Mouse (Mus musculus): ENCODE measurements around the gene Ankrd40. TPM values are rescaled to one million over a fixed set of nuclear protein-coding genes. Genes with fewer than 3 reads are reported as not detected.

Gene Ankrd40
- polyA plus RNA-seq, 1 experiment from 2014 or later = 11.4 TPM

DNA sequence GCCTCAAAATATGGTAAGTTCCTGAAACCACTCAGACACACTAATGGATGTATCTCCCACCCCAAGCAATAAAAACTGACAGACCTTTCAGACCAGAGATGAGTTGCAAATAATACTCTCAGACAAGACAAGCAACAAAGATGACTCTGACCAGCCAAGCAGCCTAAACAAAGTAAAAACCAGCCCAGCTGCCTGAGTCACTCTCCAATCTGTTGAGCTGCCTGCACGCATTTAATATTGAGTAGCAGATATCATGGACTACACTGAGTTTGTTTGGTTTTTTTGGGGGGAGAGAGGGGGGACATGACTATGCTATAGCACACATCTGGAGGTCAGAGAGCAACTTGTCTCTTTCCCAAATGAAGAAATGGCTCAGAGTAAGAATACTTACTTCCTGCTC, 12.5 kb upstream of the Ankrd40 start:
- peaks cover 51% of the 10 kb centered on the region for H3K4me1 ChIP-seq
- H3K9me3 ChIP-seq = no peaks in the 10 kb centered on the region
- H3K27me3 ChIP-seq (ENCODE audit: poor library complexity, severe bottlenecking) = no peaks in the 10 kb centered on the region
- no peak overlapping the region for H3K4me3 ChIP-seq
- no peak for DNase-seq (ENCODE audit: extremely low spot score, low spot score)
- 94% methylated on average over 1 of the region's 1 CpGs for WGBS
- no peak overlapping the region for H3K27ac ChIP-seq
- peaks cover 58% of the 10 kb centered on the region for H3K36me3 ChIP-seq (replicated peaks)

DNA sequence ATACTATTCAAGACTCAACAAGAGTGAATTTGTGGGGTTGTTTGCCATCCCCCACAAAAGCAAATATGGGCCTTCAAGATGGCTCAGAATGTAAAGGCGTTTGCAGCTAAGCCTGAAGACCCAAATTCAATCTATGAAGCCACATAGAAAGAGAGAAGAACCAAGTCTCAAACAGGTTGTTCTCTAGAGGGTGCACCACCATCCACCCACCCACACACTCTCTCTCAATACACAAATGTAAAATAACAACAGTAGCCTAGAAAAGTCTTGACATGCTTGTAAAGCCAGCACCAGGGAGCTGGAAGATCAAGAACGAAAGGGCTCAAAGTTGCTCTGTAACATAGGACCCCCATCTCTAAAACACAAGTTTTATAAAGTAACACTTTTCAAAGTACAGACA, 11.3 kb upstream of the Ankrd40 start:
- WGBS = 90% methylated on average over 2 of the region's 2 CpGs
- Histone ChIP-seq H3K4me1 (peaks cover 55% of the 10 kb centered on the region), H3K36me3 (replicated peaks) (peaks cover 48% of the 10 kb centered on the region), H3K27ac (no peak overlapping the region), H3K9me3 (no peaks in the 10 kb centered on the region), H3K4me3 (no peak overlapping the region), H3K27me3 (ENCODE audit: poor library complexity, severe bottlenecking) (no peaks in the 10 kb centered on the region)
- DNase-seq (ENCODE audit: extremely low spot score, low spot score) = no peak

DNA sequence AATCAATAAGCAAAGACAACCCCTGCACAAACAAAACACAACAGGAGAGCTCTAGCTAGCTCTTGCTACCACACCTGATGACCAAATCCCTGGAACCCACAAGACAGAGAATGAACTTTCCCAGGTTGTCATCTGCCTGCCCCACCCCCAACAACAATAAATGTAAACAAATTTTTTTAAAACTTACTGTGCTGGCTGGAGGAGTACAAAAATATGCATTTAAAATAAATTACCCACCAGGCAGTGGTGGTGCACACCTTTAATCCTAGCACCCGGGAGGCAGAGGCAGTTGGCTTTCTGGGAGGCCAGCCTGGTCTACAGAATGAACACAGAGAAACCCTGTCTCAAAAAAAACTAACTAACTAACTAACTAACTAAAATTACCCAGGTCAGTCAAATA, 10.8 kb upstream of the Ankrd40 start:
- DNase-seq (ENCODE audit: extremely low spot score, low spot score) = no peak
- 82% methylated on average over 1 of the region's 1 CpGs for WGBS
- Histone ChIP-seq H3K9me3 (no peaks in the 10 kb centered on the region), H3K27ac (no peak overlapping the region), H3K4me1 (peaks cover 56% of the 10 kb centered on the region), H3K27me3 (ENCODE audit: poor library complexity, severe bottlenecking) (no peaks in the 10 kb centered on the region), H3K36me3 (replicated peaks) (peaks cover 47% of the 10 kb centered on the region), H3K4me3 (no peak overlapping the region)

DNA sequence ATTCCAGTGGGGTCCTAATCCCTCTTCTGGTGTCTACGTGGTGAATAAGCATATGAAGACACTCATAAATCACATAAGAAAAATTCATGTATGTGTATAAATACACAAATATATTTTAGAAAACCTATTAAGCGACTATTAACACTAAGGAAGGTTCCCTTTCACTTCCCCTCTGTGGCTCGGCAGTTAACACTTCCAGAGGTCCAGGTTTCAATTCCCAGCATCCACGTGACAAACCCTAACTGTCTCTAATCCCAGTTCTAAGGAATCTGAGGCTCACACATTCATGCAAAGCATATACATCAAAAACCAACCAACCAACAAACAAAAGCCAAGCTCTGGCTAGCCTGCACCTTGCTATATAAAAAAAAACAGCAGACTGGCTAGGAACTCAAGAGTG, 10.3 kb upstream of the Ankrd40 start:
- Histone ChIP-seq H3K9me3 (no peaks in the 10 kb centered on the region), H3K36me3 (replicated peaks) (peaks cover 47% of the 10 kb centered on the region), H3K4me1 (peaks cover 61% of the 10 kb centered on the region), H3K27ac (no peak overlapping the region), H3K4me3 (no peak overlapping the region), H3K27me3 (ENCODE audit: poor library complexity, severe bottlenecking) (no peaks in the 10 kb centered on the region)
- DNase-seq (ENCODE audit: extremely low spot score, low spot score) = no peak
- 76% methylated on average over 4 of the region's 4 CpGs for WGBS

DNA sequence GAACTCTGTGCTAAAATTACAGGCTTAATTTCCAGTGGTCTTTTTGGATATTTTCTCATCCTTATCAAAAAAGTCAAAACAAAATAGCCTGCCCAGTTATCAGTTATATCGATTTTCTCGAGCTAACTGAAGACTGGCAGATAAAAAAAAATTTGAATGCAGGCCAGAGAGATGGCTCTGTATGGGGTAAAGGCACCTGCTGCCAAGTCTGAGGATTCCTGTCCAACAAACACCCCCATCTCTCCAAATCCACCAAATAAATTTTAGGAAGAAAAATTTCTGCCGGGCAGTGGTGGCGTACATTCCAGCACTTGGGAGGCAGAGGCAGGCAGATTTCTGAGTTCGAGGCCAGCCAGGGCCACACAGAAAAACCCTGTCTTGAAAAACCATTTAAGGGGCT, 9.7 kb upstream of the Ankrd40 start:
- Histone ChIP-seq H3K4me1 (peaks cover 66% of the 10 kb centered on the region), H3K27ac (no peak overlapping the region), H3K4me3 (no peak overlapping the region), H3K9me3 (no peaks in the 10 kb centered on the region), H3K36me3 (replicated peaks) (peaks cover 46% of the 10 kb centered on the region), H3K27me3 (ENCODE audit: poor library complexity, severe bottlenecking) (no peaks in the 10 kb centered on the region)
- WGBS = 95% methylated on average over 5 of the region's 5 CpGs
- no peak for DNase-seq (ENCODE audit: extremely low spot score, low spot score)

DNA sequence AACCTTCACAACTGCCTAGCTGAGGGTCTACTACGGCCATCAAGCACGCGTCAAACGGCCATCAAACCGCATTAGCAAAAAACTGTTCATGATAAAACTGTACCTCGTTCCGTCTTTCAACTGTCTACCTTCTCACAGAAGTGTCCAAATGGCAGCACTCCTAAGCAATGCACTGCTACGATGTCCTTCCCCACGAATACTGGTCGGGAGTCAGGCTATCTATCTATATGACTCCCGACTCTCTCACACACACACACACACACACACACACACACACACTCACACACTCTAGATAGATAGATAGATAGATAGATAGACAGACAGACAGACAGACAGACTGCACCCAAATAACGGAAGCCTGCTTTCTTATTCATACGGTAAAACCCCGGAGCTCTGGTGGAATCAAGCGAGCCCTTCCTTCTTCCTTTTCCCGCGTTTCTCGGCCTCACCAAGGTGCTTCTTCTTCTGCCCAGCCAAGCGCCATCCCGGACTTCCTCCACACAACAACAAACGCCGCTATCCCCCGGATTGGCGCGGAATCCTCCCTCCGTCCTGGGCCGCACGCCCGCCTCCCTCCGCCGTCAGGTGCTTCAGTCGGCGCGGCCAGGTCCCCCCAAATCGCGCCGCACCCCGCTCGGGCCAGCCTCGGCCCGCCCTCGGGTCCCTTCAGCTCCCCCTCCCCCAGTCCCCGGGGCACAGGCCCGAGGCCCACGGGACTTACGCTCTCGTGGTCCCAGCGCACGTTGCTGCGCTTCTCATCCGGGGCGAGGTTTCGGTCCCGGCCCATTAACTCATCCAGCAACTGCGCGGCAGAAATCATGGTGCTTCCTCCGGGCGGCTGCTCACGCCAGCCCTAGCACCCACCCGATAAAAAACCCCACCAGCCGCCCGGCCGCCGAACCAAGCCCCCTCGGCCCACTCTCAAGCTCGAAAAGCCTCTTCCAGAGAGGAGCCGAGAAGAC, 6.6 kb upstream of the Ankrd40 start:
- Histone ChIP-seq H3K4me1 (peaks cover 59% of the 10 kb centered on the region), H3K27ac (peak overlapping the region; percentile 99), H3K4me3 (peak overlapping the region; percentile 98), H3K9me3 (no peaks in the 10 kb centered on the region), H3K36me3 (replicated peaks) (peaks cover 37% of the 10 kb centered on the region), H3K27me3 (ENCODE audit: poor library complexity, severe bottlenecking) (no peaks in the 10 kb centered on the region)
- under 1% methylated on average over 67 of the region's 67 CpGs for WGBS
- peak; percentile 55 for DNase-seq (ENCODE audit: extremely low spot score, low spot score)

DNA sequence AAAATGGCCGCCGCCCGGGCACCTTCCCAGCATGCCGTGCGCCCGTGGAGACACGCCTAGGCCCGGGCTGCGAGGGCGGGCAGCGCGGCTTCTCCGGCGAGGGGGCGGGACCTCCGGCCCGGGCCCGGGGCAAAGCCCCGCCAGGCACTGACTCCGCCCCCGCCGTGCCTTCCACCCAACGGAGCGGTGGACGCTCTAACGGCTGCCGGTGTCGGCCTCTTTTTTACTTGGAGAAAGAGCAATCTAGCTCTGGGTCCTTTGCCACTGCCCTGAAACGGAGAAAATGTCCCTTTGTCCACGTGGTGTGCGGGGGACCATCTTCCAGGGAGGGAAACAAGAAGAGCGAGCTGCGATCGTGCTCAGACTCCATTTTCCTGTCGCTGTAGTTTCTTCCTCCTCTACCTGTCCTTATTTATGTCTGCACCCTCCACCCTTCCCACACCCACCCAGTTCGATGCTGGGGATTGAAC, 5.8 kb upstream of the Ankrd40 start, which contains the start of gene Luc7l3:
Luc7l3 (minus strand) TSS at position 58 of the 470 bp plus-strand sequence.
- DNase-seq (ENCODE audit: extremely low spot score, low spot score) = peak; percentile 92
- H3K36me3 ChIP-seq (replicated peaks) = peaks cover 32% of the 10 kb centered on the region
- H3K9me3 ChIP-seq = no peaks in the 10 kb centered on the region
- WGBS = under 1% methylated on average over 36 of the region's 36 CpGs
- H3K27me3 ChIP-seq (ENCODE audit: poor library complexity, severe bottlenecking) = no peaks in the 10 kb centered on the region
- peak within 1 kb of the TSS; percentile 99 for H3K27ac ChIP-seq
- peaks cover 59% of the 10 kb centered on the region for H3K4me1 ChIP-seq
- peak within 1 kb of the TSS; percentile 98 for H3K4me3 ChIP-seq

DNA sequence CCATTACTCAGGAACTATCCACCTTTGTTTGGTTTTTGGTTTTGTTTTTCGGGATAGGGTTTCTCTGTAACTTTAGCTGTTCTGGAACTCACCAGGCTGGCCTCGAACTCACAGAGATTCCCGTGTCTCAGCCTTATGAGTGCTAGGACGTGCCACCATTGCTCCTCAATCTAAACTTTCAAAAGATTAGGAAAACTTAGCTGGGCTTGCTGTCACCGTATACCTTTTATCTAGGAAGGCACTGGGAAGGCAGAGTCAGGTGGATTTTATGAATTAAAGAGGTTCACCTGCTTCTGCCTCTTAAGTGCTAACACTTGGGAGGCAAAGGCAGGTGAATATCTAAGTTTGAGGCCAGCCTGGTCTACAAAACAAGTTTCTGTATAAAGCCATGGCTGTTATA, 5.2 kb upstream of the Ankrd40 start:
- WGBS = 39% methylated on average over 5 of the region's 5 CpGs
- Histone ChIP-seq H3K36me3 (replicated peaks) (peaks cover 25% of the 10 kb centered on the region), H3K9me3 (no peaks in the 10 kb centered on the region), H3K4me1 (peaks cover 55% of the 10 kb centered on the region), H3K4me3 (peak overlapping the region; percentile 98), H3K27ac (peak overlapping the region; percentile 99), H3K27me3 (ENCODE audit: poor library complexity, severe bottlenecking) (no peaks in the 10 kb centered on the region)
- DNase-seq (ENCODE audit: extremely low spot score, low spot score) = no peak

DNA sequence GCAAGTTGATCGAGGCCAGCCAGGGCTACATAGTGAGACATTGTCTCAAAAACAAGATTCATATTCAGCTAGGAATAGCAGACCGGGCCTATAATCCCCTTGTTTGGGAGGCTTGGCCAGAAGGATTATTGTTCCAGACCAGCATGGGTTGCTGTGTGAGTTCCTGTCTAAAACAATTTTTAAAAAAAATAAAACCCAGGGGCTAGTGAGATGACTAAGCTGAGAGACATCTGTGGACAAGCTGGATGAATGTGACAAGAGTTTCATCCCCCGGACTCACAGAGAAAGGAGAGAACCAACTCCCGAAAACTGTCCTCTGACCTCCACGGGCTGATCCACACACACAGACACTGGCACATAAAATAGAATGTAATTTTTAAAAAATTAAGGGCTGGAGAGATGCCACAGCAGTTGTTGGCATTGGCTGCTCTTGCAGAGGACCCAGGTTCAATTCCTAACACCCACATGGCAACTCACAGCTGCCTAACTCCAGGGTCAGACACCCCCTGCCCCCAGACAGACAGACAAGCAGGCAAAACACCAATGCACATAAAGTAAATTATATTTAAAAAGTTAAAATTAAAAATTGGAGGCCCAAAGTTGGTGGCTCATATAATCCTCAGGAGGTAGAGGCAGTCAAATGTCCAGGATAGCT, 4.4 kb upstream of the Ankrd40 start:
- Histone ChIP-seq H3K4me1 (peaks cover 49% of the 10 kb centered on the region), H3K4me3 (no peak overlapping the region; the same call in 1 of the 2 replicates), H3K27me3 (ENCODE audit: poor library complexity, severe bottlenecking) (no peaks in the 10 kb centered on the region), H3K27ac (peak overlapping the region; percentile 99), H3K9me3 (no peaks in the 10 kb centered on the region), H3K36me3 (replicated peaks) (peaks cover 18% of the 10 kb centered on the region)
- WGBS = 56% methylated on average over 5 of the region's 5 CpGs
- DNase-seq (ENCODE audit: extremely low spot score, low spot score) = no peak

DNA sequence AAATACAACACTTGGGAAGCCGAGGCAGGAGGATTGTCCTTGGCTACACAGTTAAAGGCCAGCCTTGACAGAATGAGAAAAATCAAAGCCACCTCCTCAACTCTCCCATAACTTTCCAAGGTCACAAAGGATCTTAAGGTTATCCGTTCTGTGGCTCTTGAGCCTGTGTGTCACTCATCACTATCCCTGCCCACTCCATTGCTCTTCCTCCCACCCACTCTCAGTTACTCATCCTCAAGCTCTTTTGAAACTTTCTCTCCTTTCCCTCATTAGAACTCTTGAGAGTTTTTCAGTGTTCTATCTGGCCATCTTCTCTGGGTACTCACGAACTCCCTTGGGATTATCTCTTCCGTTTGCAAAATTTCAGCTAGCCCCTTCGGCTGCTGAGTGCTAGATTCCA, 3.2 kb upstream of the Ankrd40 start:
- WGBS = 89% methylated on average over 5 of the region's 5 CpGs

DNA sequence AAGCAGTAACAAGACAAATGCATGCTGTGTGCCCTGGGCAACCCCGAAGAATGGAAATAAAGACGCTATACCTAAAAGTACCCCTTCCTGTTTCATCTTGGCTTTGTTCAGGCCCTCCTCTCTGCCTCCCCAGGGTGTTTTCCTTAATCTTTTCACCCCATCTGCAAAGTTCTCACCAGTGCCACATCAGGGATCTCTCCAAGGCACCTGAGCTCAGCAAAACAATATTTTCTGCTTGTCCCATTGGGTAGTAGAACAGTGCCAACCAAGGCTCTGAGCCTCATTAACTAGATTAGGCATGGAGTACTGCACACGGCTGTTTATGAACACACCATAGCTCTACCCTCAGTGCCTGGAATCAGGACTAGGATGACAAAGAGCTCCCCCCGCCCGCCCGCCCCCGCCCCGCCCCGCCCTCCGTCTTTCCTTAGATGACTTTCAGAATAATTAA, 815 bp upstream of the Ankrd40 start:
- peak; percentile 50 for DNase-seq (ENCODE audit: extremely low spot score, low spot score)
- H3K27me3 ChIP-seq (ENCODE audit: poor library complexity, severe bottlenecking) = no peaks in the 10 kb centered on the region
- WGBS = 6% methylated on average over 10 of the region's 10 CpGs
- H3K36me3 ChIP-seq (replicated peaks) = no peaks in the 10 kb centered on the region
- peak overlapping the region; percentile 97 for H3K27ac ChIP-seq
- H3K9me3 ChIP-seq = no peaks in the 10 kb centered on the region
- peak overlapping the region; percentile 72 for H3K4me3 ChIP-seq
- peaks cover 63% of the 10 kb centered on the region for H3K4me1 ChIP-seq

More for the DNA sequence above, 3.2 kb upstream of the Ankrd40 start:
- H3K27ac ChIP-seq = no peak overlapping the region
- H3K27me3 ChIP-seq (ENCODE audit: poor library complexity, severe bottlenecking) = no peaks in the 10 kb centered on the region
- H3K4me3 ChIP-seq = no peak overlapping the region
- H3K4me1 ChIP-seq = peaks cover 57% of the 10 kb centered on the region
- DNase-seq (ENCODE audit: extremely low spot score, low spot score) = no peak
- peaks cover 5% of the 10 kb centered on the region for H3K36me3 ChIP-seq (replicated peaks)
- H3K9me3 ChIP-seq = no peaks in the 10 kb centered on the region

DNA sequence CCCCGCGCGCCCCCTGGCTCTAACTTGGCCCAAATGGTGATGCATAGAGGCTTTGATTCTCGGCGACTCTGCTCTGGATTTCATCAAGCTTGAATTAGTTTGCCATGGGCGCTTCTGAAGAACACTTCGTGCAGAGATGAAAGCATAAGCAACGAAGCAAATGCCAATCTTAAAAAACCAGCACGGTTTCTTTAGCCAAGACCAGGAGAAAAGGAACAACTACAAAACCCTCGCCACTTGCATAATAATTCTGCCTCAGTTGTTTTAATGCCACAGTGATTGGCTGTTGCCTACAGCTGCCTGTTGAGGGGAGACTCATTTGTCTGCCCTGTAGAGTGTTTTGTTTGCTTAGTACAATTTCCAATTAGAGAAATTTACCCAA, 834 bp downstream of the Ankrd40 start:
- H3K27me3 ChIP-seq (ENCODE audit: poor library complexity, severe bottlenecking) = no peaks in the 10 kb centered on the region
- peak overlapping the region; percentile 97 for H3K27ac ChIP-seq
- H3K4me1 ChIP-seq = peaks cover 47% of the 10 kb centered on the region
- H3K9me3 ChIP-seq = no peaks in the 10 kb centered on the region
- 3% methylated on average over 10 of the region's 10 CpGs for WGBS
- no peaks in the 10 kb centered on the region; the same call in 1 of the 2 replicates for H3K36me3 ChIP-seq (replicated peaks)
- DNase-seq (ENCODE audit: extremely low spot score, low spot score) = no peak
- peak overlapping the region; percentile 72 for H3K4me3 ChIP-seq
